Mouse (Mus musculus) liver, adult (tissue): ENCODE results near the gene Gm10197.

Source experiments
- GATA4 ChIP-seq: IDR thresholded peaks from 2 replicates; pipeline ENCODE4 v1.6.1; 2014; ENCODE audit warnings: mild to moderate bottlenecking, low read length; ENCODE audit not compliant: insufficient replicate concordance

Gm10197 gene

DNA sequence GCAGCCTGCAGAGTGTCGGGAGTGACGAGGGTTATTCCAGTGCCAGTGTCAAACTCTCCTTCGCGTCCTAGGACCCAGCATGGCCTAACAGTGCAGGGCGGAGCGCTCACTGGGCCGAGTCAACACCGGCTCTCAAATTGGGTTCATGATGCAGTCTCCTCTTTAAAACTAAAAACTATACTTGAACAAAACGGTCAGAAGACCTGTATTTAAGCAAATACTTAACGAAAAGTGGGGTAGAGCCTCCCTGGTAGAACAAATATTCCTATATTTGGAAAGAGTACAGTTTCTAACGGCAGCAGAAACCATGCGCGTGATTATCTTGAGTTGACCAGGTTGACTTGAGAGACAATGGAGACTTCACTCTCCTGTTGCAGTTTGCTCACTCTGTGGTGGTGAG, at the start of gene Gm10197:
Gm10197 (minus strand) TSS at position 101 of the 400 bp plus-strand sequence.
- TF ChIP-seq GATA4: no peak

DNA sequence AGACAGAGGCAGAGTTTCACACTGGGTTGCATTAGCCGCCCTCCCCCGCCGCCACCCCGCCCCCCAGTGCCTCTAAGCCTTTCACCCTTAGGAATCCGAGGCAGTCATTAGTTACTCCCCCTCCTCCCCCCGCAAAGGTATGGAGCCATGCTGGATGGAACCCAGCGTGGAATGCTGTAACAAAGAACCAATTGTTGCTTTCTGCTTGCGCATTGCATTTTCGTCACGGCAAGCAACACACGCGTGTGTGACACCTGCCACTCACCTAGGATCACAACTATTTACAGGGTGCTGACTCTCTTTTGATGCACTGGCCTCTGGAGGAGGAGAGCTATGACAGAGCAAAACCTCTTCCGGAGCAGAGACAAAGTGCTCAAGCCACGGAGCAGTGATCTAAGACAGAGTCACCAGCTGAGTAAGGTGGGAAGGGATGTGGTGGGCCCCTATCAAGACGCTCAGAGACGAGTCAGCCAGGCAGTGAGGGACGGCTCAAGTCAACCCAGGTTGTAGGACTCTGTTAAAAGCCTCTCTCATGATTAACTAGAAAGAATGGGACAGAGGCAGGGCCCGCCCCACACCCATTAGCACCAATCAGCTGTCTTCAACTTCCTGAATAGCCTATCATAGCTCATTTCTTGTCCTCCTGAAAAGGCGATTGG, 49.5 kb upstream of the Gm10197 start:
- TF ChIP-seq GATA4: no peak

DNA sequence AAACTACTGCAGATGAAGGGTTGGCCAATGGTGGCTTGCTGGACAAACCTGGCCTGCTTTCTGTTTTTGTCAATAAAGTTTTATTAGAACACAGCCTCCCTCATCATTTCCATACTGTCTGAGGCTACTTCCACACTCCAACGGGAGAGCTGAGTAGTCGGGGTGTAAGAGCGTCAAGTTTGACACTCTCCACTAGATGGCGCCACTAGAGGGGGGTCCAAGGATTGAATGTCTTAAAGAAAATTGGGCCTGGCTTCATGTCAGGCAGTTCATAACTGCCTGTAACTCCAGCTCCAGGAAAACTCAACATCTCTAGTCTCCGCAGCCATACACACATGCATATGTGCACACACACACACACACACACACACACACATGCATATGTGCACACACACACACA, 48.3 kb upstream of the Gm10197 start:
- no peak for TF ChIP-seq GATA4

DNA sequence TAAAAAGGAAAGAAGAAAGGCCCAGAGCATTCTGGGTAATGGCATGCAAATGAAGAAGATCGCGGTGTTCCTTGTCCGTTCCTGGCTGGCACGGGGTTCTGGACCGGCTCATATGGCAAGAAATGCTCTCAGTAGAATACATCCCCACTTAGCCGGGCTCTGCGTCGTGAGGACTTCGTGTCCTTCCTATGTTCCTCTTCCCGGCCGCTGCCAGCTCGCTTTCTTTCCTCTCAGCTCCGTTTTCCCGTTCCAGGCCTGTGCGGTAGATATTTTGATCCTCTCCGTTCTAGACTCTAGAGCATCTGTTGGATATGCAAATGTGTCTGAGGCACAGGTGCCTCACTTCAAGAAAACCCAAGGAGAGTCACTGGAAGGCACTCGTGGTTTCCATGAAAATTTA, 43.6 kb upstream of the Gm10197 start:
- TF ChIP-seq GATA4: no peak

DNA sequence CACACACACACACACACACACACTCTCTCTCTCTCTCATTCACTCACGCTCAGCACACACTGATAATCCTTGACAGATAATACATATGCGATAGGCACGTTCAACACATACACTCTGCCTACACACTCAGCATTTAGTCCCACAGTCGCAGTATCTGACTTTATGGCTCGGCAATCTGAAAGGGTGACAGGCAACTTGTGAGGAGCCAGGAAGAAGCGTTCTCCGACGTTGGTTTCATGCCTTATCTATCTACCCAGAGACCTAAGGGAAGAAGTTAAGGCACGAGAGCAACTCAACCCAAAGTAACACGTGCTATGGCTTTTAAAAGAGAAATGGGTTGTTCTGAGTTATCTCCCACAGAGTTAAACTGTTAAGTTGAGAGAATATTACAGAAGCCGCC, 43.1 kb upstream of the Gm10197 start:
- TF ChIP-seq GATA4: no peak

DNA sequence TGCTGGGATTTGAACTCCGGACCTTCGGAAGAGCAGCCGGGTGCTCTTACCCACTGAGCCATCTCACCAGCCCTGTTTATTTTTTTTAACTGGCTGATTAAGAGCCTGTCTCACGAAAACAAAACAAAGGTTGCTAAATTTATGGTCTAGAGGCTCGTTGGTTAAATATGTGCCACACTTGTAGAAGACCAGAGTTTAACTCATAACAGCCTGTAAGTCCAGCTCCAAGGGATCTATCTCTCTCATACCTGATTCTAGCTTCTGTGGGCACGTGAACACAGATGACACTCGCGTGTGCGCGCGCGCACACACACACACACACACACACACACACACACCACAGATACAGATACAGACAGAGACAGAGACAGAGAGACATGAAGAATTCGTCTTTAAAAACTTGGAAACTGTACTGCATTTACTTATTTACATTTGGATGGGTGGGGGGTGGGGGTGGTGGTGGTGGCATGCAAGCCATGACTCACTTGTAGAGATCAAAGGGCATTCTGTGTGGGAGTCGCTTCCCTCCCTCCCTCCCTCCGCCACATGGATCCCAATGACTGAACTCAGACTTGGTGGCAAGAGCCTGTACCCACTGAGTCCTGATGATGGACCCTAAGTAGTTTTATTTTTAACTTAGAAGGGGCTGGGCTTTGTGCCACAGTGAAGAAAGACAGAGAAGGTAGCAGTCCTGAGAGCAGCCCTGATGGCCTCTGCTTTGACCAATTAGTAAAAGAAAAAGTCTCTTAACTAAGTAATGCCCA, 42.2 kb upstream of the Gm10197 start:
- no peak for TF ChIP-seq GATA4

DNA sequence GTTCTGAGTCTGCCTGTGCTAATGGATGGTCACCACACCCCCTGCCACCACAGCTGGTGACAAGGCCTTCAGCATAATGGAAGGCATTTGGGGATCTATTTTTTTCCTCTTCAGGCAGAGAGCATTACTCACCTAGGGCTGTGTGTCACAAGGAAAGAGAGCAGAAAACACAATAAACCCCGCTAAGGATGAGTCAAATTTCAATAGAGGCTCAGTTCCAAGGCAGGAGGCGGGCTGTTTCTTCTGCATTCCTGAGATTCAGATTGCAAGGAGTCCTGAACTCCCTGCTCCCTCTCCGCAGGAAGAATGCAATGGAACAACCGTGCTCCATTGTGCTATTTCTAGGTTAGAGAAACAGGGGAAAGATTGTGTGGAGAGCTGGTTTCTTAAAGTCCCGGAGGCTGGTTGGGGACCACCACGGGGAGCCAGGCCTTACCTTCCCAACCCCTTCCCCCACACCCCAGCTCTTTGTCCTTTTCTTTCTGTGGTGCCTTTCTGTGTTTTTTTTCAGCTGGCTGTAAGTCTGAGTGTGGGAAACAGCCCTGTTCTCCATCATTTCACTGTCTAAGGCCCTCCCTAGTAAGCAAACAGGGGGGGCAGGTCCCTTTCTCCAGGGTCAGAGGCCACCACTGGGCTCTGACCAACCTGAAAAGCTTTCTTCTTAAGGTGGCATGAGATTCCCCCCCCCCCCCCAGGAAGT, 40.7 kb upstream of the Gm10197 start:
- TF ChIP-seq GATA4: no peak

DNA sequence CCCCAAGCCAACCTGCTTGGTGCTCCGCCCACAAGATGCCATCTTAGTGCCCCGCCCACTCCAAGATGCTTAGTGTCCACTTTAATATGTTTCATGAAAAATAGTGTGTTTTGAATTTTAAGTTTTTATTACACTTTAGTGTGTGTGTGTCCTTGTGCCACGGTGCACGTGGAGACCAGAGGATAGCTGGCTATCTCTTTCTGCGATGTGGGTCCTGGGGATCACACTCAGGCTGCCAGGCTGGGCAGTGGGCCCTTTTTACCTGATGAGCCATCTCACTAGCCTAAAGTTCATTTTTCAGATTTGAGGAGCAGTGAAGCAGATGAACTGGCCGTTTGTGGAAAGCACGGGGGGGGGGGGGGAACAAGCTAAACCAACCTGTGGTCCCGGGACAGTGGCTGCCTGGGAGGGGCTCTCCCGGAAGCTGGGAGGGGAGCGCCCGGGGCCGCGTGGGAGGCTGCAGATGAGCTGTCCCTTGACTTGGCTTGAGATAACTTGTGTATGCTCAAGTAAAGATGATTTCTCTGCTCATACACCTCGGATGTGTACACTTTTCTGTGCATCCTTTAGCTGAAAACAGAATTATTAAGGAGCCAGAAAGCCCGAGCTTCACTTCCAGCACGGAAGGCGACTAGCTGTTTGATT, 38.2 kb upstream of the Gm10197 start:
- TF ChIP-seq GATA4: no peak

DNA sequence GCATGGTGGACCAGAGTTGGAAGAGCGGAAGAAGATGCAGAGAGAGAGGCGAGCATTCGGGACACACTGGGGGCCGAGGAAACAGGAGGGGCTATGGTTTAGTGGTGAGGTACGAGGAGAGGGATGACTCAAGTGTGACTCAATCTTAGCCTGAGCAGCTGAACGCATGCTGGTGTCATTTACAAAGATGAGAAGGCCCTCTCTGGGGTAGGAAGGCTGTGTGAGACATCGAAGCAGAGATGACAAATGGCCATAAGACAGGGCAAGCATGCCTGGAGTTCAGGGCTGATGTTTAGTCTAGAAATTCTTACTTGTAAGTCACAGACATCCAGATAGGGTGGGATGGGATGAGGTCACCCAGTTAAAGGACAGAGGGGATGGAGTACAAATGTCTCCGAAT, 36.8 kb upstream of the Gm10197 start:
- TF ChIP-seq GATA4: no peak

DNA sequence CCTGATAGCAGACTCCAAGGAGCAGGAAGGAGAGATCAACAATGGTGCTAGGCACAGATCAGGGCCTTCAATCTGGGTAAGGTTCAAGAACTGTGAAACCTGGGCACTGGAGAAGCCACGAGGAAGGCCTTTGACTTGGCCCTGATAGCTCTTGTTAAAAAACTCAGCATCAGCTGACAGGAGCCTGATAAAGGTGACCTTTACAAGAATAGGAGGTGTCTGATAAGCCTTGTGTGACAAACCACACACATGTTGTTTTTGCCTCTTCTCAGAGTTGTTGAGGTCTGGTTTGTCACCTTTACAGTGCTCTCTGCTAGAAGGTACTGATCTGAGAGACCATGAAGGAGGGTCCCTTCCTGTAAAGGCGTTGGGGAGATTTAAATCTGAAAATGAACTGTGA, 35.8 kb upstream of the Gm10197 start:
- no peak for TF ChIP-seq GATA4

DNA sequence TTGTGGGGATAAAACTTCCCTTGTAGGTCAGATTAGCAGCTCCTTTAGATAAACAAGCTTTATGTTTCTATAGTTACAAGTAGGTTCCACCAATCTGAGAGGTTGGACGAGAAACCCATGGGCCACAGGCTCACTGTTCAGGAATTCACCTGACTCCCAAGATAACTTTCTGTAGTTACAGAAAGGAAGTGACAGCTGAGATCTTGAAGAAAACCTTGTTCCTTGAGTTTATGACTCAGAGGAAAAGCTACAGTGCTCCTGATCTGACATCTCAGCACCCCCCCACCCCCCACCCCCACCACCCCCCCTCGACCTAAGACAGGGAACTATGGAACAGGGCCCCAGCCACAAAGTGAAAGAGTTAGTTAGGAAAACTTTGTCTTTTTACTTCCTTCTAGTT, 34.2 kb upstream of the Gm10197 start:
- no peak for TF ChIP-seq GATA4

DNA sequence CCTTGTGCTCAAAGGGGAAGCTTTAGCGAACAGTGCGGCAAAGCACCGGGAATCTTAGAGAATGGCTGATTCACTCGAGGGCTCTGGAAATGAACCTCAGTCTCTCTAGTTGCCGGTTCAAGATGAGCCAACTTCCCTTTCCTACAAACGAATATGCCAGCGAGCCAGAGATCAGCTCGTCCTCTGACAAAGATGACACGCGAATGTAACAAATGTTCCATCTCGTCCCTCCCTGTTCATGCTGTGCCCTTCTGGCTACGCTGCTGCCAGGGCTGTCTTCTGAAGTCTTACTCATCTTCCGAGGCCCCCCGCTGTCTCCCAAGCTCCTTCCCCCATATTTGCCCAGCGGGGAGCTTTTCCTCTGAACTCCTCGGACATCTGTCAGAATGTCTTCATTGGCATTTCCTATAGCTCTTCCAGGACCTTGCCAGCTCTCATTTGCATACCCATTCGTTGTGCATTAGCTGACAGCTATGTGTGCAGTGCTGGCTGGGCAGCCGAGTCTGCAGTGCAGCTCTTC, 33.3 kb upstream of the Gm10197 start:
- no peak for TF ChIP-seq GATA4

DNA sequence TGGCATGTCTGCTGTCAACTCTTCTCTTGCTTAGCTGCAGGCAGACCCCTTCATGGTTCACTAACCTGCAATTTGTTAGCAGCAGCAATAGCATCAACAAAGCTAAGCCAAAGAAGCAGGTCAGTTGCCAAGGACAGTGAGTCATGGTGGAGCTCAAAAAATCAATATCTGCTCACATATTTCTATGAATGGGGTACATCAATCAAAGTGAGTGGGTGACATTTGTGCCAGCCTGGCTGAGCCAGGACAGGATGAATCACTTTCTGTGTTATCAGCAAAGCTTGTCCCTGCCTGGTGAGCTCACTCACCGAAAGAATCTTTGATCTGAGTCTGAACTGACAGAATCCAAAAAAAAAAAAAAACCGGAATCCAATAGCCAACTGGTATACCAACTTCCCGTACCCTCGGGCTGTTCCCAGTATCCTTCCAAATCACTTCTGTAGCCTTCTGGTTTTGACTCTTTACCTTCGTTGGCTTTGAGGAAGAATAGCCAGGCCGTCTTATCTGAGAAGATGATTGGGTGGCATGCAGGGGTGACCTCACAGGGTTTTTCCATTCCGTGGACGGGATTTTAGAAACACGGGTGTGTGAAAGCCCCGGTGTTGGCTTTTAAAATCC, 32.8 kb upstream of the Gm10197 start:
- no peak for TF ChIP-seq GATA4

DNA sequence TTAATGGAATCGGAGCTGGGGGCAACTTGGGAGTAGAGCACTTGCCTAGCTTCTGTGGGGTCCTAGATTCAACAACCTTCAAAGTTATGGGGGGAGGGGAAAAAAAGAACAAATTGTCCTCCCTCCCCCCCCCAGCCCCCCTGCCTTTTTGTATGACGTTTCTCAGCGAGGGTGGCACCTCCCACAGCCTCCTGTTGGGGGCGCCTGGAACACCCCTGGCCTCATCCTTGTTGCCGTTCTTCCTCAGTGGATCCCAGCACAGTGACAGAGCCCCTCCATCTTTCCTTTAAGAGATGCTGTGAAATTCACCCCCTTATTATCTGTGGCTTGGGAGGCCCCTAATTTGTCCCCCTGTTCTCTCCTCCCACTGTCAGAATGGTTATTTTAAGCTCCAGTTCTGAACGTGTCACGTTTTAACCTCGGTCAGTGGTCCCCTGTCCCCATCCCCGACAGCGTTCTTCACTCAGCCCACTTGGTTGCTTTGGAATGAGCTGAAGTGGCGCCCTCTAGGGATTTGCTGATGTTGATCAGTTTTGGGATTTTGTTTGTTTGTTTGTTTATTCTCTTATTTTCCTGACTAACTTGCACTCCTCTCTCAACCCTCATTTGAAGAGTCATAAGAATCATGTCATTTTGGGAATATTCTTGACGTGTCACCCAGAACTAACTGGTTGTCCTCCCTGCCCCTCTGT, 31.3 kb upstream of the Gm10197 start:
- TF ChIP-seq GATA4: no peak

DNA sequence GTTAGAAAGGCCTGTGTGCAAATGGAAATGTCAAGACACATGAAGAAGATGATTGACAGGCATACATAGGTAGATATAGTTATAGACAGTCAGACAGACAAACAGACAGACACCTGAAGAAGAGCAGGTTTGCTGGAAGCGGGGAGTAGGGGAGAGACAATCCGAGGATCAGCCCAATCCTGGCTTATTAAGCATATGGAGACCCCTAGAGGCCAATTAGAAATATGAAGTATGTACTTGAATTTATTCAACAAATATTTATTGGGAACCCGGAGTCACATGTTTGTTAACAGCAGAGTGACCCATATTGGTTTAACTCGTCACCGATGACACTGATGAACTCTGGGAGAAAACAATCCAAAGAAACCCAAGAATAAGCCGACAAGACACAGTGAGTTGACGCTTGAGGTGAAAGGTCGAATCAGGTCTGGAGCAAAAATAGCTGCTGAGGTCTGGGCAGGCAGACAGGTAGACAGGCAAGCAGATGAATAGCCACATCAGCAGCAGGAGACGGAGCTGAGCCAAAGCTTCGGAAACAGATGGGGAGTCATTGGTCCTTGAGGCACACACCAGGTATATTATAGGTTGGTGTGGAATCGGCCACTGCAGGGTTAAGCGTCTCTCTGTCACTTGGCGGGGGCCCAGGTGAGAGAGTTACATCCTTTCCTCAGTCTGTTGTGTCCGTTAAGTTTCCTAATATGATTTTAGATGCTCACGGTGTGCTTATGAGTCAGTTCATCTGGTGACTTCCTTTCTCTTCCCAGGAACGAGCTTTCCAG, 29.0 kb upstream of the Gm10197 start:
- TF ChIP-seq GATA4: no peak
